Mouse (Mus musculus): ENCODE measurements at regions not wholly inside any gene's neighbourhood (a gene's known extent, or its start where the extent isn't known, plus 50 kb on each side); places are given as distances from the start of the nearest gene placed in this dataset.

DNA sequence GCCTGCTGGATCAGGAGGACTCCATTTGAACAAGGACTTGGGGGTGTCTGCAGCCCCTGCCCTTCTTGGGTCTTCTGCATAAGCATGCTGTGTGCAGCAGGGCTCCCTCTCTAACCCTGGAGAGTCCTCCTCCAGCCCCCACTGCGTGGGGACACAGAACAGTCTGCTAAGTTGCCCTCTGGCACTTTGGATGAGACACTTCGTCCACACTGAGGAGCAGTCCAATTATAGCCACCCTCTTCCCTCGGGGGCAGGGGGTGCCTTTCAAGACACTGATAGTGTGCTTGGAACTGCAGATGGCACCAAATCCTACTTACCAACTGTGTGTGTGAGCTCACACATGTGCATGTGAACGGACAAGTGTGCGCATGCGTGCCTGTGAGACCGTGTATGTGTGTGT lies 65.9 kb upstream of the Slc45a1 start:
- Histone ChIP-seq H3K4me1 (ENCODE audit: control insufficient read depth, insufficient read depth, low read length) (peaks cover 23% of the 10 kb centered on the region), H3K9me3 (ENCODE audit: control insufficient read depth, low read length) (no peaks in the 10 kb centered on the region), H3K27ac (ENCODE audit: low read depth, low read length) (0 out of 2 replicates have a peak overlapping the region, but pooled peaks have one; percentile 24)

DNA sequence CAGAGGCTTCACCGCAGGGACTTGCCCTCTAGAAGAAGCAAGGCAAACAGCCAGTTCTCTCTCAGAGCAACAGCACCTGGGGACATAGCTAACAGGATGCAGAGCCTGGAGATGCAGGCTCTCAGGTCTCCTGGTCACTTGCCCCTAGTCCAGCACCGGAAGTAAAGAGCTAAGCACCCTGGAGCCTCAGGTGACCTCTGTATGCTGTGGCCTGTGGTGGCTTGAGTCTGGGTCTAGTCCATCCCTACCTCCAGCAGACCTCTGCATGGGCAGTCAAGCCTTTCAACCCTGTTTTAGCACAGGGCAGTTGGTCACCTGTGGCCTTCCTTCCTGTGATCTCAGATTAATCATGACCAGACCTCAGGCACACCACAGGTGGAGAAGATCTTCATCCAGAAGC lies 63.1 kb upstream of the Slc45a1 start:
- WGBS = 44% methylated on average over 2 of the region's 2 CpGs

More for the DNA sequence above, 65.9 kb upstream of the Slc45a1 start:
- peak; percentile 58 for ATAC-seq (ENCODE audit: low FRiP score, low TSS enrichment)
- H3K27me3 ChIP-seq (ENCODE audit: control insufficient read depth, insufficient read depth, low read length) = no peaks in the 10 kb centered on the region
- no peak overlapping the region for H3K9ac ChIP-seq (ENCODE audit: low read depth, low read length)
- WGBS = 80% methylated on average over 7 of the region's 7 CpGs
- H3K4me3 ChIP-seq (ENCODE audit: low read length) = no peak overlapping the region
- H3K4me2 ChIP-seq (replicated peaks; ENCODE audit: low read depth, low read length) = no peak overlapping the region
- no peaks in the 10 kb centered on the region for H3K36me3 ChIP-seq (ENCODE audit: control insufficient read depth, insufficient read depth, low read length)

DNA sequence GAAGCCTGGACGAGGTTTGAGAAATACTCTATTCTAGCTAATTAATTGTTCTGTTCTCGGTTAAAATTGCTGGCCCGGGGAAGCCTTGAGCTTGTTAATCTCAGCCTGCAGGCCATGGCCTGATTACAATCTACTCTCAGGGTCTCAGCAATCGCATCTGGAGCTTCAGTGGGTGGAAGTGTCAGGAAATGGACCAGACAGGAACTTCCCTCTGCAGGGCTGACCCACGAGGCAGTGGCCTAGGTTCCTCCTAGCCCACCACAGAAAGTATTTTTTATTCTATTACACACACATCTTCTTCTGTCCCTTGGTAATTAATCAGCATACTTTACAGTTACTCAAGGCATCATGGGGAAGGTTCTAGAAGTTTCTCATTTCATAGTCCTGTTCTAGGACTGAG lies 61.3 kb upstream of the Slc45a1 start:
- no peak for ATAC-seq (ENCODE audit: low FRiP score, low TSS enrichment)
- Histone ChIP-seq H3K36me3 (ENCODE audit: control insufficient read depth, insufficient read depth, low read length) (no peaks in the 10 kb centered on the region), H3K4me1 (ENCODE audit: control insufficient read depth, insufficient read depth, low read length) (peaks cover 30% of the 10 kb centered on the region), H3K27me3 (ENCODE audit: control insufficient read depth, insufficient read depth, low read length) (no peaks in the 10 kb centered on the region), H3K9ac (ENCODE audit: low read depth, low read length) (no peak overlapping the region), H3K9me3 (ENCODE audit: control insufficient read depth, low read length) (no peaks in the 10 kb centered on the region), H3K4me3 (ENCODE audit: low read length) (no peak overlapping the region), H3K4me2 (replicated peaks; ENCODE audit: low read depth, low read length) (no peak overlapping the region), H3K27ac (ENCODE audit: low read depth, low read length) (no peak overlapping the region)
- WGBS = 46% methylated on average over 5 of the region's 5 CpGs

More for the DNA sequence above, 63.1 kb upstream of the Slc45a1 start:
- ATAC-seq (ENCODE audit: low FRiP score, low TSS enrichment) = 0 out of 2 replicates have a peak, but pooled peaks have one; percentile 29
- no peaks in the 10 kb centered on the region for H3K9me3 ChIP-seq (ENCODE audit: control insufficient read depth, low read length)
- no peak overlapping the region for H3K9ac ChIP-seq (ENCODE audit: low read depth, low read length)
- no peak overlapping the region for H3K4me2 ChIP-seq (replicated peaks; ENCODE audit: low read depth, low read length)
- H3K4me3 ChIP-seq (ENCODE audit: low read length) = no peak overlapping the region
- H3K4me1 ChIP-seq (ENCODE audit: control insufficient read depth, insufficient read depth, low read length) = peaks cover 25% of the 10 kb centered on the region
- H3K36me3 ChIP-seq (ENCODE audit: control insufficient read depth, insufficient read depth, low read length) = no peaks in the 10 kb centered on the region
- H3K27me3 ChIP-seq (ENCODE audit: control insufficient read depth, insufficient read depth, low read length) = no peaks in the 10 kb centered on the region
- H3K27ac ChIP-seq (ENCODE audit: low read depth, low read length) = no peak overlapping the region

DNA sequence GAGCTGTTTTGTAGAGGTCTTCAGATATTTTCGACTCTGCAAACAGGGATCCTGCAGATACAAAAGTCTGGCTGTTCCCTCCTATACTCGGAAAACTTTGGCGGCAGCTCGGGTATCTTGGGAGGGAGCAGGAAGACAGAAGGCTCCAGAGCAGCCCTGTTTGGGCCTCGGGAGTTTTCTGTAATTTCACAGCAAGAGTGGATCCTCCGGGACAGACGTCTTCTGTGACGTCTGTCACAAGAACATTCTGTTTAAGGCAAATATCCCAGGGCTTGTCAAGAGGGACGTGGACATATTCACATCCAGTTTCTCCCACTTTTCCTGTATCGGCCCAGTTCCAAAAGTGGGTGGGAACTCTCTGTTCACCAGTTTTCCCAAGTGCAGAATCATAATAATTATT lies 60.9 kb upstream of the Slc45a1 start:
- 69% methylated on average over 10 of the region's 10 CpGs for WGBS
- Histone ChIP-seq H3K4me1 (ENCODE audit: control insufficient read depth, insufficient read depth, low read length) (peaks cover 30% of the 10 kb centered on the region), H3K4me3 (ENCODE audit: low read length) (no peak overlapping the region), H3K4me2 (replicated peaks; ENCODE audit: low read depth, low read length) (no peak overlapping the region), H3K27me3 (ENCODE audit: control insufficient read depth, insufficient read depth, low read length) (no peaks in the 10 kb centered on the region), H3K9ac (ENCODE audit: low read depth, low read length) (no peak overlapping the region), H3K27ac (ENCODE audit: low read depth, low read length) (no peak overlapping the region), H3K36me3 (ENCODE audit: control insufficient read depth, insufficient read depth, low read length) (no peaks in the 10 kb centered on the region), H3K9me3 (ENCODE audit: control insufficient read depth, low read length) (no peaks in the 10 kb centered on the region)
- no peak for ATAC-seq (ENCODE audit: low FRiP score, low TSS enrichment)

DNA sequence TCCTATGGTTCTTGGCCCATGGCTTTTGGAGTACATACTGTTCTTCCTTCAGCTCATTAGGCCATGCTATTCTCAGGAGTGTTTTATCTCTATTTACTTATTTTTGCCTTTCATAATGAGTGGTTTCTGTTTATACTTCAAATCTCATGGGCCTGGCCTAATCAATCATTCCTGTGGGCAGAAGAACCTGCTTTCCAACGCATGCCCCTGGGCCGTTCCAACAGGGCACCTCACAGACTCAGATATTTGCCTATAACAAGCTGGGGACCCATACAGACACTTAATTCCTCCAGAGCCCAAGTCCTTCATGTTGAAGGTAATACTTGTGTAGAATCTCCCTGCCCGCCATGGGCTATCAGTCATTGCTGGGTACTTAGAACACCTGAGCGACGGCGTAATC lies 59.7 kb upstream of the Slc45a1 start:
- 91% methylated on average over 6 of the region's 6 CpGs for WGBS
- Histone ChIP-seq H3K4me3 (ENCODE audit: low read length) (no peak overlapping the region), H3K36me3 (ENCODE audit: control insufficient read depth, insufficient read depth, low read length) (no peaks in the 10 kb centered on the region), H3K27ac (ENCODE audit: low read depth, low read length) (no peak overlapping the region), H3K4me2 (replicated peaks; ENCODE audit: low read depth, low read length) (no peak overlapping the region), H3K4me1 (ENCODE audit: control insufficient read depth, insufficient read depth, low read length) (peaks cover 35% of the 10 kb centered on the region), H3K9ac (ENCODE audit: low read depth, low read length) (no peak overlapping the region), H3K9me3 (ENCODE audit: control insufficient read depth, low read length) (no peaks in the 10 kb centered on the region), H3K27me3 (ENCODE audit: control insufficient read depth, insufficient read depth, low read length) (no peaks in the 10 kb centered on the region)
- ATAC-seq (ENCODE audit: low FRiP score, low TSS enrichment) = no peak

DNA sequence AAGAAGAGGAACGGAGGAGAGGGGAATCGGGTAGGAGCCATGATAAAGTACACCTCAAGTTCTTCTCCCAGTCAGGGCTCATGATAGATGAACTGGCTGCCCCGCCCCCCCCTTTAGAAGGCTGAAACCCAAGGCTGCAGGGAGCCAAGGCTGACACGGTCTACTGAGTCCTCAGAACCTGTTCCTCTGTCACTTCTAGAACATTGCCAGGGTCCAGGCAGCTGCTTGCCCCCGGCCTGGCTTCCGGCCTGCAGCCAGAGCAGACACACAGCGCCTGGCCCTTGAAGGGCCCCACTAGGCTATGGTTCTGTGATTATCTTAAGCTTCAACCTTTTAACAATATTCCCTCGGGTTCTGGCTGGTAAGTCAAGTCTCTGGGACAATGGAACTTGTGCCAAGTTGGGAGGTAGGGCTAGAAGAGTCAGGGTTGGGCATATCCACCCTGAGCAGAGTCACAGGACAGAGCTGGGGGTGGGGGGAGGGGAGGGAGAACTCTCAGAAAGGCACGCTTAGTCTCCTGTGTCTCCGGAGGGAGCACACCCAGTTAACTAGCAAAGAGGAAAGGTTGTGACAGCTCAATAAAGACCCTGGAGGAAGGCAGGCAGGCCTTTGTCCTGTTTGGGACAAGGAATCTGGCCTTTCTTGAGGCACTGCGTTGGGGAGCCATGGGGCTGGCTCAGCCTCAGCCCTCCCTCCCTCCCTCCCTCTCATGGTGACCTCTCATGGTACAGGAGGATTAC lies 57.6 kb upstream of the Slc45a1 start:
- ATAC-seq (ENCODE audit: low FRiP score, low TSS enrichment) = peak; percentile 65
- Histone ChIP-seq H3K4me1 (ENCODE audit: control insufficient read depth, insufficient read depth, low read length) (peaks cover 34% of the 10 kb centered on the region), H3K4me2 (replicated peaks; ENCODE audit: low read depth, low read length) (no peak overlapping the region), H3K9ac (ENCODE audit: low read depth, low read length) (no peak overlapping the region), H3K9me3 (ENCODE audit: control insufficient read depth, low read length) (no peaks in the 10 kb centered on the region), H3K27ac (ENCODE audit: low read depth, low read length) (peak overlapping the region; percentile 56; the same call in 1 of the 2 replicates), H3K36me3 (ENCODE audit: control insufficient read depth, insufficient read depth, low read length) (no peaks in the 10 kb centered on the region), H3K4me3 (ENCODE audit: low read length) (no peak overlapping the region), H3K27me3 (ENCODE audit: control insufficient read depth, insufficient read depth, low read length) (no peaks in the 10 kb centered on the region)
- WGBS = 24% methylated on average over 11 of the region's 11 CpGs

DNA sequence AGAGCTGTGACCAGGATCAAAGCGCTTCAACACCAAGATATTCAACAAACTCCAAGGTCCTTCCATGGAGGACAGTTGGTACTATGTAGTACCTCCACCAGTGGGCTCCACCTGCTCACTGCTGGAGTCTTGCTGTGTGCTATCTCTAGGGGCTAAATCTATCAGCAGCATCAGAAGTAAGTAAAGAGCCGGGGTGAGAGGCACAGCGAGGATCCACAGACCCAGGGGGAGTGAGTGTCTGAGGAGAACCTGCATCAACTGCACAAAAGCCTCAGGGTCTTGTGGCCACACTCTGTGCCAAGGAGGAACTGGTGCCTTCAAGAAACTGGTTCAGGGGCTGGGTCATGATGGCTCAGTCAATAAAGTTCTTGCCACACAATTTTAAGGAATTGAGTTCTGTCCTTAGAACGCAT lies 56.6 kb upstream of the Slc45a1 start:
- Histone ChIP-seq H3K27me3 (ENCODE audit: control insufficient read depth, insufficient read depth, low read length) (no peaks in the 10 kb centered on the region), H3K9ac (ENCODE audit: low read depth, low read length) (no peak overlapping the region), H3K4me3 (ENCODE audit: low read length) (no peak overlapping the region), H3K9me3 (ENCODE audit: control insufficient read depth, low read length) (no peaks in the 10 kb centered on the region), H3K4me1 (ENCODE audit: control insufficient read depth, insufficient read depth, low read length) (peaks cover 34% of the 10 kb centered on the region), H3K36me3 (ENCODE audit: control insufficient read depth, insufficient read depth, low read length) (no peaks in the 10 kb centered on the region), H3K27ac (ENCODE audit: low read depth, low read length) (0 out of 2 replicates have a peak overlapping the region, but pooled peaks have one; percentile 6), H3K4me2 (replicated peaks; ENCODE audit: low read depth, low read length) (no peak overlapping the region)
- 74% methylated on average over 4 of the region's 4 CpGs for WGBS
- ATAC-seq (ENCODE audit: low FRiP score, low TSS enrichment) = peak; percentile 22; the same call in 1 of the 2 replicates

DNA sequence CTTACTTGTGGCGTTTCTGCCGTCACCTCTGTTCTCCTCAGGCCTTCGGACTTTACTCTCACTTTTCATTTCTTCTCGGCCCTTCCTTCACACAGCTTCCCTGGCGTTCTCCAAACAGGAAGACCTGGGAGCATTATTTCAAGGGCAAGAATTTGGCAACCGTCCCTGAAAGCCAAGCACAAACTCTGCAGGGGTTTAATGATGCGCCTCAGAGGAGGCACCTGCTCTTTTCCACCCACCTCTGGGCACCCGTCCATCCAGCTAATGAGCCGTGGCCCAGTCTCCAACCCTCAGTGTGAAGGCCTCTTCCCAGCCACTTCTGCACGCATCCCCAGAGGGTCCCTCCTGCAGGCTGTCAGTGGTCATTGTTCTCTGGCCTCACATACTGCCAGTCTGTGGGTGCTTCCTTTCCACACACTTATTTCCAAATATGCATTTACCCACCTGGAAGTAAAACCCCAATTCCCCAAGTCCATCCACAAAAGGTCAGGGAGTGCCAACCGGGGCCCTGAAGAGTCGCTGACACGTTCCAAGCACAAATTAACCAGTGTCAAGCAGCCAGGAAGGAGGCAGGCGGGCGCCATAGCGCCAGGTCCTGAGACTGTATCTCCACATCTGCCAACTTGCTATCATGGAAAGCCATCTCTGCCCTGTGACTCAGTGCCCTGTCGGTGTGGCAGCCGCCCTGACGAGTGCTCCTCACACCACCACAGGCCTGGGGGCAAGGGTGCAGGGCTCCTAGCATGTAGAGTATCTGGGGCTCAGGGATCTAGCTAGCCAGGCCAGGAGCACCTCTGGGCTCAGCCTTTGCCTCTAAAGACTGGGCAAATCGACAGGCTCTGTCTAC lies 56.0 kb upstream of the Slc45a1 start:
- H3K4me3 ChIP-seq (ENCODE audit: low read length) = no peak overlapping the region
- H3K9ac ChIP-seq (ENCODE audit: low read depth, low read length) = no peak overlapping the region
- peaks cover 34% of the 10 kb centered on the region for H3K4me1 ChIP-seq (ENCODE audit: control insufficient read depth, insufficient read depth, low read length)
- WGBS = 44% methylated on average over 20 of the region's 20 CpGs
- H3K36me3 ChIP-seq (ENCODE audit: control insufficient read depth, insufficient read depth, low read length) = no peaks in the 10 kb centered on the region
- 0 out of 2 replicates have a peak overlapping the region, but pooled peaks have one; percentile 47 for H3K27ac ChIP-seq (ENCODE audit: low read depth, low read length)
- no peak overlapping the region for H3K4me2 ChIP-seq (replicated peaks; ENCODE audit: low read depth, low read length)
- H3K9me3 ChIP-seq (ENCODE audit: control insufficient read depth, low read length) = no peaks in the 10 kb centered on the region
- no peaks in the 10 kb centered on the region for H3K27me3 ChIP-seq (ENCODE audit: control insufficient read depth, insufficient read depth, low read length)
- peak; percentile 58; the same call in 1 of the 2 replicates for ATAC-seq (ENCODE audit: low FRiP score, low TSS enrichment)
